Mouse (Mus musculus) neural tube, embryonic 12.5 days (tissue): ENCODE measurements around the gene Xpnpep2. TPM values are rescaled to one million over a fixed set of nuclear protein-coding genes. Genes with fewer than 3 reads are reported as not detected.
A peak's percentile ranks its signal among the peaks of the same experiment; 100 is the strongest.

Source experiments
- ATAC-seq: fragments of 200-750 bp; cut with Nextera tagmentation; 2 replicates; pipeline ENCODE4 v1.8.0; 2017; ENCODE audit warnings: low read depth, mild to moderate bottlenecking, moderate TSS enrichment, moderate library complexity; ENCODE audit not compliant: low FRiP score
- H3K27ac ChIP-seq: fragments of 300-500 bp; sonication (generic); 2 replicates; pipeline ENCODE4 v1.5.1; 2016
- H3K27me3 ChIP-seq: fragments of 300-500 bp; sonication (generic); replicated peaks from 2 replicates; pipeline ENCODE4 v1.6.1; 2016; ENCODE audit warnings: mild to moderate bottlenecking
- H3K36me3 ChIP-seq: fragments of 300-500 bp; sonication (generic); 2 replicates; pipeline ENCODE4 v1.6.1; 2016; ENCODE audit warnings: mild to moderate bottlenecking
- H3K4me1 ChIP-seq: fragments of 300-500 bp; sonication (generic); 2 replicates; pipeline ENCODE4 v1.6.1; 2016
- H3K4me2 ChIP-seq: fragments of 300-500 bp; sonication (generic); replicated peaks from 2 replicates; pipeline ENCODE4 v1.6.1; 2016; ENCODE audit warnings: mild to moderate bottlenecking
- H3K4me3 ChIP-seq: fragments of 300-500 bp; sonication (generic); 2 replicates; pipeline ENCODE4 v1.5.1; 2016
- H3K9ac ChIP-seq: fragments of 300-500 bp; sonication (generic); 2 replicates; pipeline ENCODE4 v1.6.1; 2016; ENCODE audit warnings: mild to moderate bottlenecking
- H3K9me3 ChIP-seq: fragments of 300-500 bp; sonication (generic); 2 replicates; pipeline ENCODE4 v1.6.1; 2016; ENCODE audit warnings: mild to moderate bottlenecking
- WGBS: fragments of 180-500 bp; shearing (Covaris S2); methylation state at CpG from one replicate; pipeline ENCODE4 v1.1.7; 2016; 5-methylcytosine and 5-hydroxymethylcytosine counted together
- polyA plus RNA-seq: library from polyadenylated mRNA; unstranded; fragments of >200 nt; fragmentation: Nextera tagmentation; extraction: Ambion mirVana; gene quantifications from 2 replicates; pipeline ENCODE4 v1.2.1, GENCODE M21; 2016

Gene Xpnpep2
- polyA plus RNA-seq, 1 experiment from 2014 or later: 0.82 TPM

- 79% methylated on average over 4 of the region's 4 CpGs for WGBS
- no peak overlapping the region for H3K4me3 ChIP-seq
- H3K9me3 ChIP-seq: no peaks in the 10 kb centered on the region
- no peak overlapping the region for H3K4me2 ChIP-seq
- H3K9ac ChIP-seq: no peak overlapping the region
- H3K4me1 ChIP-seq: no peaks in the 10 kb centered on the region
- no peak for ATAC-seq
- no peaks in the 10 kb centered on the region for H3K36me3 ChIP-seq
- H3K27ac ChIP-seq: no peak overlapping the region
- no peaks in the 10 kb centered on the region for H3K27me3 ChIP-seq
These were observed 28.4 kb downstream of the Xpnpep2 start for GRCm38 (mm10) chrX:48136935-48137334.

- WGBS: 72% methylated on average over 6 of the region's 6 CpGs
- H3K4me2 ChIP-seq: no peak overlapping the region
- H3K27me3 ChIP-seq: no peaks in the 10 kb centered on the region
- no peak overlapping the region for H3K9ac ChIP-seq
- no peak overlapping the region for H3K4me3 ChIP-seq
- no peaks in the 10 kb centered on the region for H3K4me1 ChIP-seq
- H3K9me3 ChIP-seq: no peaks in the 10 kb centered on the region
- H3K27ac ChIP-seq: no peak overlapping the region
- ATAC-seq: no peak
- no peaks in the 10 kb centered on the region for H3K36me3 ChIP-seq
These were observed 29.5 kb downstream of the Xpnpep2 start for GRCm38 (mm10) chrX:48138011-48138410.

DNA sequence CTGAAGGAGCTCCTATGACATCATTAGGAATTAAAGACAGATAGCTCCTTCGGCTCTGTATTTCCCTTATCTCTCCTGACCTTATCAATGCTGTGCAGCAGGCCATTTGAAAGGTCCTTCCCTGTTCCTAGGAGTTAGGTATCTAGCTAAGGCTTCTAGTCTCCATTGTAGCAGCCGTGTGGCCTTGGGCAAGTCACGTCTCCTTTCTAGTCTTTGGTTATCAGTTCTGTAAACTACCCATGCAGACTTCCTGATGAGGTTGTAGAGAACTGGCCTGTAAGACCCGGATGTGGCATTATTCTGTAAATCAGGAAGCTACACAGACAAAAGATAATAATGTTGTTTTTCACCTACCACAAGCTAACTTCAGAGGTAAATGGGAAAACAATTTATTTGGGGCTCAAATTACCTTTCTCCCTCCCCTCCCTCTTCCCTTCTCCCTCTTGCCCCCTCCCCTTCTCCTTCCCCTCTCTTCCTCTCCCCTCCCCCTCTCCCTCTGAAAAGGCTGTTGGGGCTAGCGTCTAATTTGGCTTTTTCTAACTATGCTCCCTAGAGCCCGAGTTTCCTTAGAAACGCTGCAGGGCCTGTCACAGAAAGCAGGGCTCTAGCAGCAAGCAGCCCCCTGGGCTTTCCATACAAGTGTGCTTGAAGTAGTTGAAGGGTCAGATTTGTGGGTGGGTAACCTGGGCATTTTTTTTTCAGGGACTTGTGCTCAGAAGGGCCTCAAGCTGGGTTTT is 30.2 kb downstream of the Xpnpep2 start:
- Histone ChIP-seq H3K27ac (no peak overlapping the region), H3K9ac (no peak overlapping the region), H3K27me3 (no peaks in the 10 kb centered on the region), H3K4me1 (no peaks in the 10 kb centered on the region), H3K4me2 (no peak overlapping the region), H3K4me3 (no peak overlapping the region), H3K36me3 (no peaks in the 10 kb centered on the region), H3K9me3 (no peaks in the 10 kb centered on the region)
- WGBS: 47% methylated on average over 7 of the region's 7 CpGs
- ATAC-seq: no peak

DNA sequence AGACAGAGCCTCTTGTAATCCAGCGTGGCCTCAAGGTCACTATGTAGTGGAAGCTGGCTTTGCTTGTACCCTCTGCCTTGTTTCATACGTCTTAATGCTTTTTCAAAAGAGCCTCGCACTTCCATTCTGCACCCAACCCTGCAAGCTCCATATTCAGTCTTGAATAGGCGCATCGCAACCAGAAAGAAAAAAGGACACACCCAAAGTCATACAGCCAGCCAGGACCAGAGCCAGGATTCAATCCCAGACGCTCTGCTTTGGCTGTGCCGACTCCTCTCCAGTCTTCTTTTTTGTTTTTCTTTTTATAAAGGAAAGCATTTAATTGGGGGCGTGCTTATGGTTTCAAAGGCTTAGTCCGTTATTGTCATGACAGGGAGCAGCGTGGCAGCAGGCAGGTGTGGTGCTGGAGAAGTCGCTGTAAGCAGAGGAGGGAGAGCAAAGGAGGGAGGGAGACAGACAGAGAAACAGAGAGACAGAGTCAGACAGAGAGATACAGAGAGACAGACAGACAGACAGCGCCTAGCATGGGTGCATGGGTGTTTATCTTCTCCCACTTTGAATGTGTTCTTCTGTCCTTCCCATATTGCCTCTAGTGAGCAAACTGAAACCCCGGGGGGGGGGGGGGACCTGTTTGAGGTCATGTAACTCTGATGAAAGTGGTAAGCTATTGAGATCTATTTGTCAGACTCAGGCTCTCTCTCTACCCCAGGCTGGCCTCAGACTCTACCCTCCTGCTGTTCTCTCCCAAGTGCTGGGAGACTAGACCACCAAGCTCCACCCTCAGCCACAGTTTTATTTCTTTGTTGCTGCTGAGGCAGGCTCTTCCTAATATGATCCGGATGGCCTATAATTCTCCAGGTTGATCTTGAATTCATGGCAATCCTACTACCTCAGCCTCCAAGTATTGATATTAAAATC is 31.1 kb downstream of the Xpnpep2 start:
- Histone ChIP-seq H3K36me3 (no peaks in the 10 kb centered on the region), H3K9me3 (no peaks in the 10 kb centered on the region), H3K27ac (no peak overlapping the region), H3K4me3 (no peak overlapping the region), H3K4me2 (no peak overlapping the region), H3K9ac (no peak overlapping the region), H3K4me1 (no peaks in the 10 kb centered on the region), H3K27me3 (no peaks in the 10 kb centered on the region)
- 42% methylated on average over 14 of the region's 14 CpGs for WGBS
- no peak for ATAC-seq

DNA sequence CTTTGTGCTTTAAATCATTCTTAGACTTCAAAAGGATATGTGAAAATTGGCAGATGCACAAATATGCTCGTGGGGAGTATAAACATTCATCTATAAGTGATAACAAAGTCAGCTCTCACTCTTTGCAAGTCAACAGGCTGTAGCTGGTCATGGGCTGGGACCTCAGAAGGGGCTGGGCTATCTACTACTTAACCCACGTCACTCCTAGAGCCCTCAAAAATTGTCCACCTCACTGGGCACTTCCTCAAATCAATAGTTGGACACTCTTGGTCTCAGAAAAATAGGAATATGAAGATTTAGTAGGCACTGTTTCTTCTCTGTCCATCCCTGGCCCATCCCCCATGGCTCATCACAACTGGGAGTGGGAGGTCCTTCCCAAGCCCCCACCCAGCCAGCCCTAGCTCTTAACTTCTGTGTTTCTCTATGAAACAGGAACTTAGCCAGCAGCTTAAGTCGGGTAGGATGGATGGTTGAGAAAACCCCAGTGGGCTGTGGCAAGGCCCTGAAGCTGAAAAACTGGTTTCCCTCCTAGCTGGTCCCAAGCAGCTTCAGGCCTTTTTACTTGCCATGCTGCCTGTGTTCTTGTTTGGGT is 31.9 kb downstream of the Xpnpep2 start:
- Histone ChIP-seq H3K27ac (no peak overlapping the region), H3K36me3 (no peaks in the 10 kb centered on the region), H3K4me3 (no peak overlapping the region), H3K27me3 (no peaks in the 10 kb centered on the region), H3K4me1 (no peaks in the 10 kb centered on the region), H3K4me2 (no peak overlapping the region), H3K9me3 (no peaks in the 10 kb centered on the region), H3K9ac (no peak overlapping the region)
- 69% methylated on average over 3 of the region's 3 CpGs for WGBS
- no peak for ATAC-seq

GRCm38 (mm10) chrX:48141481-48141880 is 33.0 kb downstream of the Xpnpep2 start:
- no peak overlapping the region for H3K4me2 ChIP-seq
- WGBS: 79% methylated on average over 6 of the region's 6 CpGs
- H3K9me3 ChIP-seq: no peaks in the 10 kb centered on the region
- H3K4me3 ChIP-seq: no peak overlapping the region
- no peak overlapping the region for H3K9ac ChIP-seq
- H3K36me3 ChIP-seq: no peaks in the 10 kb centered on the region
- no peak overlapping the region for H3K27ac ChIP-seq
- H3K27me3 ChIP-seq: no peaks in the 10 kb centered on the region
- no peak for ATAC-seq
- H3K4me1 ChIP-seq: no peaks in the 10 kb centered on the region

DNA sequence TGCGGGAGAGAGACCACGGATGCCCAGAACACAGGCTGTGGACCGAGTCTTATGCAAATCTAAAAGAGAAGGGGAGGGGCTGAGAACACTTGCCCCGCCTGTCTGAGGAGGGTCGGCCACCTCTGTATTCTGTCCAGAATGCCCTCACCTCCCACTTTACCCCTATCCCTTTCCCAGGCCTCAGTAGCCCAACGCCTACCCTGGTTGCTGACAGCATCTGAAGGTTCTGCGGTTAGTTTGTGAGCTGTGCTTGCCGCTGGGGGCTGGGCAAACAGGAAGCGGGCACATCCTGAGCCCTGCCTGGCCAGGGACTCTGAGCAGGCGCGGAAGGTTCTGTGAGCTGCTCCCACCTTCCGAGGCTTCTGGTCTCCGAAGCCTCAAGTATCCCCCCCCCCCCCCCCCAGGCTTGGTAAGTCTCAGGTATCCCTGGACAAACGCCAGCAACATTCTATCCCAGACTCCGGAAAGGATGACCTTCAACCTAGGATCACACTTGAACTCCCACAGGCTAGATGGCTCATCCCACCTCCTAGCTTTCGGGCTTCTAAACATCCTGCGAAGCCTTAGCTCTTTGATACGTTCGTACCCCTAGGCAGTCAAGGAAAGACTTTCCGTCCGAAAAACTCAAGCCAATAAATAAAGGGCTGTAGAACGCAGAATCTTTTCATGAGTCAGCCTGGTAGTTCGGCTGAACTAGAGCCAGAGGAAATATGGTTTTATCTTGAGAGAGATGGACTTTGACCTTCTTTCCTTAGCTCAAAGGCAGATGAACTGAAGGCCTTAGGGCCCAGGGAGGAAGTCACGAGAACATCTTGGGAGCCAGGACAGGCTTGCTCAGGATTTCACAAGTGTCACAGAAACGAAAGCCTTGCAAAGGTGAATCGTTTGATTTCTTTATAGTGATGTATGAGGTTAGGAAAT is 35.1 kb downstream of the Xpnpep2 start:
- Histone ChIP-seq H3K27ac (no peak overlapping the region), H3K9me3 (no peaks in the 10 kb centered on the region), H3K4me3 (no peak overlapping the region), H3K9ac (no peak overlapping the region), H3K36me3 (no peaks in the 10 kb centered on the region), H3K4me1 (no peaks in the 10 kb centered on the region), H3K27me3 (no peaks in the 10 kb centered on the region), H3K4me2 (peak overlapping the region; percentile 31; the same call in 1 of the 2 replicates)
- WGBS: 59% methylated on average over 26 of the region's 26 CpGs
- ATAC-seq: no peak

GRCm38 (mm10) chrX:48146262-48146661 is 37.7 kb downstream of the Xpnpep2 start, which contains the start of gene Sash3:
Sash3 (plus strand) TSS chrX:48146436.
- 83% methylated on average over 4 of the region's 4 CpGs for WGBS
- Histone ChIP-seq H3K4me1 (no peaks in the 10 kb centered on the region), H3K36me3 (no peaks in the 10 kb centered on the region), H3K9ac (no peak within 1 kb of the TSS), H3K4me3 (no peak within 1 kb of the TSS), H3K27ac (no peak within 1 kb of the TSS), H3K4me2 (no peak within 1 kb of the TSS), H3K27me3 (no peaks in the 10 kb centered on the region), H3K9me3 (no peaks in the 10 kb centered on the region)
- ATAC-seq: no peak

DNA sequence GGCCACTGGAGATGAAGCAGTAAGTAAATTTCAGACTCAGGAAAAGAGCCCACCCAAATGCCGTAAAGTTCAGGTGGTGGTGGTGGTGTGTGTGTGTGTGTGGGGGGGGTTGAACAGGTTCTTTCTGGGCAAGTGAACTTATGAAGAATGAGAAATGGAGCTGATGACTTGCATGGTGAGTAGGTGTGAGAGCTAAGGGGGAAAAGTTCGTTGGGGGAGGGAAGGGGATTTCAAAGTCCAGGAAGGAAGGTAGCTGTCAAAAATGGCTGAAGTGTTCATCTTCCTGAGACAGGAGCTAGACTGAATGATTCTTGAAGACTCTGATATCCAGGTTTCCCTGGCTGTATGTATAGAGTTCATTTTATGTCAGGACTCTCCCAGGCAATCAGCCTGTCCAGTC is 38.7 kb downstream of the Xpnpep2 start:
- Histone ChIP-seq H3K27ac (no peak overlapping the region), H3K9me3 (no peaks in the 10 kb centered on the region), H3K4me3 (no peak overlapping the region), H3K27me3 (no peaks in the 10 kb centered on the region), H3K4me2 (no peak overlapping the region), H3K4me1 (no peaks in the 10 kb centered on the region), H3K9ac (no peak overlapping the region), H3K36me3 (no peaks in the 10 kb centered on the region)
- no peak for ATAC-seq
- WGBS: 87% methylated on average over 2 of the region's 2 CpGs

GRCm38 (mm10) chrX:48147741-48148186 is 39.2 kb downstream of the Xpnpep2 start:
- Histone ChIP-seq H3K9me3 (no peaks in the 10 kb centered on the region), H3K27me3 (no peaks in the 10 kb centered on the region), H3K27ac (no peak overlapping the region), H3K4me2 (no peak overlapping the region), H3K4me1 (no peaks in the 10 kb centered on the region), H3K4me3 (no peak overlapping the region), H3K9ac (no peak overlapping the region), H3K36me3 (no peaks in the 10 kb centered on the region)
- 87% methylated on average over 7 of the region's 7 CpGs for WGBS
- no peak for ATAC-seq

- no peak for ATAC-seq
These were observed 43.6 kb downstream of the Xpnpep2 start for GRCm38 (mm10) chrX:48152106-48152505.

More at GRCm38 (mm10) chrX:48152106-48152505, 43.6 kb downstream of the Xpnpep2 start:
- H3K9me3 ChIP-seq: no peaks in the 10 kb centered on the region
- no peaks in the 10 kb centered on the region for H3K36me3 ChIP-seq
- H3K4me1 ChIP-seq: no peaks in the 10 kb centered on the region
- H3K27ac ChIP-seq: no peak overlapping the region
- 85% methylated on average over 7 of the region's 7 CpGs for WGBS
- no peaks in the 10 kb centered on the region for H3K27me3 ChIP-seq
- H3K4me3 ChIP-seq: no peak overlapping the region
- no peak overlapping the region for H3K4me2 ChIP-seq
- no peak overlapping the region for H3K9ac ChIP-seq
